Mouse (Mus musculus): ENCODE data around the gene Prss29.

Gene Prss29

DNA sequence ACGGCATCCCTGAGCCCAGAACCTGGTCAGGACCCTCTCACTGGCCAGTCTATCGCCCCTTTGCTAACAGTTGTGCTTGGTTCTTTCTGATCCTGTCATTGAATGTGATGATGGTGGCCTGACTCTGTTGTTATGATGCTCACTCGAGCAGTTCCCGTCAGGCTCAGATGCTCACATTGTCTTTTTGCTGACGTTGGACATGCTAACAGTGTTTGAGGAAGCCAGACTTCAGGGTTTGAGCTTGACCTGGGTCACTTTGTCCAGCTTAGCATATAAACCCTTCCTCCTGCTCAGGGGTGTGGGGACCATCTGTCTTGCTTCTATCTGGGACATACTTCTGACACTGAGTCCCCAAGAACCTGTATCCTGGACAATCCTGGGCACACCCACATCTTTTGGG lies at the start of gene Prss29:
Prss29 (plus strand) TSS at position 301 of the 400 bp plus-strand sequence.
- no peak for DNase-seq

DNA sequence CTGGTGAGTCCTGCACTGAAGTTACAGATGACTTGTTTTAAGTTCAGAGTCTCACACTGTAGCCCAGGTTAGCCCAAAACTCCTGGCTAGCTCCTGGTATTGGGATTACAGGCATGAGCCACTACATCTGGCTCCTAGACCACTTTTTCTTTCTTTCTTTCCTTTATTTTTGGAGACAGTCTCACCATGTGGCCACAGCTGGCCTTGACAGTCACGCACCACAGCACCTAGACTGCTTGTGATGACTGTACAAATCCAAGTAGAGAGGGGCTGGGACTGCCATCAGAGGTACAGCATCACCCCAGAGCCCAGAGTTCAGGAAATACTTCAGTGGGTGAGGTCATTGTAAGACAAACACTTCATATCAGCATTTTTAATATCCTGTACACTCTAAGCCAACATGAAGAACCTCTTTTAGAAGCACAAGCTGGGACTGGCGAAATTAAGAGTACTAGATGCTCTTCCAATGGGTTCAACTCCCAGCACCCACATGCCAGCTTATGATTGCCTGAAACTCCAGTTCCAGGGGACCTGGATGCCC lies 47.6 kb upstream of the Prss29 start:
- no peak for DNase-seq

DNA sequence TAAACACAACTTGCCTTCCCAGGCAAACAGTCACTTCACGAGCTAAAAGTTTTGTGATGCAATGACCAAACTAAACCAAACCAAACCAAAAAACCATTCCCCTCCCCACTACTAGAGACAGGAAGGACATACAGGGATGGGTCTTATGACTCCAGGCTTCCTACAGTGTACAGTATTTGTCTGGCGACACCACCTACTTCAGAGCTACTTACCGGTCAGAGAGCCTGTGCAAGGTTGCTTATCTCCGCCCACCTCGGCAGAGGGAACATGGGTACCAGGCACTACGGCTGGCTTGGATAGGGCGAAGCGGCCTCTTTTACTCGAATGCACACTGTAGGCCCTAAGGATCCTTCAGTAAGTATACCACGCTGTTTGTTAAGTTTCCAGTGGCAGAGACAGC lies 46.1 kb upstream of the Prss29 start:
- no peak for DNase-seq

DNA sequence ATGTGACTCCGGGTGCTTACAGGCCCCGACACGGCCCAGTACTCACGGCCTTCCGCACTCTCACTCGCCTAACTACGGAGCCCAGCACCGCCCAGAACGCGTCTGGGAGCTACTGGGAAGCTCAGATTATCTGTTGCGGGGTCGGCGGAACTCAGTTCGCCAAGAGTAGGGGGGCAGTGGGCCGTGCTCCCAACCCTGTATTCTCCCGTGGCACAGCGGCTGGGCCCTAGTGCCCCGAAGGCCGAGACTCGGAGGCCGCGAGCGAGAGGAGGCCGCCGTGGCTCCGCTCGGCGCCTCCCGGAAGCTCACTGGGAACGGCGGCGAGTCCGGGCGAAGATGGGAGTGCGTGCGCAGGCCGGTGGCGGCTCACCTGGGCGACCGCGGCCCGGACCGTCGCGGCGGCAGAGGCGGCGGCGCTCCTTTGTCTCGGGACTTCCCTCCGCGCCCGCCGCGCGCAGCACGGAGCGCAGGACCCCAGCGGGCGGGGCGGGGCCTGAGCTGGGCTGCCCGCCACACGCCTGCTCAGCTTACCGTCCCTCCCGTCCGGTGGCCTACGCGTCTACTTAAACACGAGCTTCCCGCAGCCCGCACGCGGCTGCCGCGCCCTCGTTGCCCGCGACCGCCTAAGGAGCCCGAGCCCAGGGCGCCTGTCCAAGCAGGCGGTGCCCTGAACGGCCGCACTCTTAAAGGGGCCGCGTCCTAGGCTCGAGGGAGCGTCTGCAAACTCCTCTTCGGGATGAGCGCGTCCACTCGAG lies 45.3 kb upstream of the Prss29 start:
- DNase-seq, result peak; percentile 90

DNA sequence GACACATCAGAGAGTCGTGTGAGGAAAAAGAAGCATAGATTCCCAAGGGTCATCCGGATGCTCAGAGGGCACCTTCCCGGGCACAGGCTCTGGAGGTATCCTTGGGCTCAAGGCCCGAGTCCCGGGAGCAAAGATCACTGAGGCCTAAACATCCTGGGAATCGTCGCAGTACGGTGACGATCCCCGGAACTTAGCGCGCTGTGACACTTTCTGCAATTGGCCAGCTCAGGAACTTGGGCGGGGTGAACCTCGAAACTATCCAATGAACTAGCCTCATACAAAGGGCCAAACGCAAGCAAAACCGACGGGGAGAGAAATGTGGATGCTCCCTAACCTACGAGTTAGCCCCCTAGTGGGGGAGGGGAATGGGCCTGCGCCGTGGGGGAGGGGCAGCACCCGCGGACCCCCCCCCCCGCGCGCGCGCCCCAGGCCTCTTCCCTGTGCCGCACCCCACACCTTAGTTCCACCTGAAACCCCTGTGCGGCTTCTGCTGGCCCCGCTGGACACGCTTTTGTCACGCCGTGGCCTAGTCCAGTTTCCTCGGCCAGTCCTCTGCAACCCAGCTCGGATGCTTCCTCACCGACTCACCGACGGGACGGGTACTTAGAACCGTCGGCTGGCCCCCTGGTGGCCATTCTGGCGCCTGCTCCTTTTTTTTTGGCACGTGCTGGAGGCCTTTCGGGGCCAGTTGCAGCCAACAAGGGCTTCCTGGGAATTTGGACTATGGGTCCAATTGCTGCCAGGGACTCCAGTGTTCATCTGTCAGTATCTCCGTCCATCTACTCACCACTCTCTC lies 44.5 kb upstream of the Prss29 start:
- peak; percentile 94 for DNase-seq

DNA sequence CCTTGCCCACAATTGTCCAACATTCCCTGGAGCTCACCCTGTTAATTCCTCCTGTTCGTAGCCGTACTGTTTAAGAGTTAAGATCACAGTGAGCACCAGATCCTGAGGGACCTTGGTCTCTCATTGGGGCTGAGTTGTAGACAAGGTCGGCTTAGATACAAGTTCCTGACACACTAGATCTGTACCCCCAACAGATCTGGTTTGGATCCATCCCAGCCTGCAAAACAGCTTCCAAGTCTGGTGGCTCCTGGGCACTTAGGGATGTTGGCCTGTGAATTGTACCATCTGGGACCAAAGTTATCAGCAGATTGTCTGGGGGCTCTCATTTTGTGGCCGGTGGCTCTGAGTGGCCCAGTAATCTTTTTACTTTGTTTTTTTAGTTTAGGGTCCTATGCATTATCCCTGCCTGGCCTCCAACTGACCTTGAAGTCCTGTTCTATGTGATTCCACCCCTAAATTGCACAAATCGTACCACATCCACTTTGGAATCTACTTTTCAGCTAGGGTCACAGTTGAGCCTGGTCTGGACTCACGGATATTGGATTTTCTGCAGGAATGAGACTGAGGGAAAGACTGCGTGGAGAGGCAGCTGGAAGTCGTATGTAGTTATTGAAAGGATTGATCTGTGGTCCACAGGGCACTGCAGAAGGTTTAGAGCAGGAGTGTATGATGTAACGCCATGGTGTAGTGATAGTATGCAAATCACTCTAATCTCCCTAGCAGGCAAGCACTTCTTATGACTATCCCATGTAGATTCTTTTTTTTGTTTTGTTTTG lies 43.7 kb upstream of the Prss29 start, which contains the start of gene Ube2i:
Ube2i (minus strand) TSS at position 52 of the 776 bp plus-strand sequence.
- DNase-seq, result no peak

DNA sequence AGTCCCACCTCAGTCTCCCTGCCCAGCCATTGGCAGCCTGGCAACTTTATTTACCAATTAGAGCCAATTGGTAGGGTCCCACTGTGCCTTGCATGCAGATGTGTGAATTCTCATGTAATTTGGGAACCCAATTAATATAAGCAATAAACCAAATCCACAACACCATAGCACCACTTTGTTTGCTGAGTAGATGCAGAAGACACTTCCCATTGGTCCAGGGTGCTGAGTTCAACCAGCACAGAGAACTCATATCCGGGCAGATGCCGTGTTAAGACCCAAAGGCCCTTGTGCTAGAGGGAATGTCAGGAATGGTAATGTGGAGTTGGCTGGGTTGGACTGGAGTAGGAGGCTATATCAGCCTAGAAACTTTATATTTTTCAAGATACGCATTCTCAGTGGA lies 42.6 kb upstream of the Prss29 start:
- no peak for DNase-seq

DNA sequence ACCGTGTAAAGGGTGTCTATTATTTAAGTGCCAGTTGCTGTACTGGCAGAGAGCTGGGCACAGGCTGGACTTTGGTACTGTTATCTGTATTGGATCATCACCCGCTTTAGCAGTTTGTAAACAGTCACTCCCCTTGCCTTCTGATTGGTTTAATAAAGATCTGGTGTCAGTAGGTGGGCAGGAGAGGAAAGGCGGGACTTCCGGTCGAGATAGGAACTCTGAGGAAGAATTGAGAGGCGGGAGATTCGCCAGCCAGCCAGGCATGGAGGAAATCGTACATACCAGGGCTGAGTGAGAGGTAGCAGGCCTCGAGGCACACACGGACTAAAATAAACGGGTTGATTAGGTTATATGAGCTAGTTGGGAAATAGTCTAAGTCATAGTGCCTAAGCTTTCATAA lies 36.3 kb upstream of the Prss29 start:
- DNase-seq, result no peak

DNA sequence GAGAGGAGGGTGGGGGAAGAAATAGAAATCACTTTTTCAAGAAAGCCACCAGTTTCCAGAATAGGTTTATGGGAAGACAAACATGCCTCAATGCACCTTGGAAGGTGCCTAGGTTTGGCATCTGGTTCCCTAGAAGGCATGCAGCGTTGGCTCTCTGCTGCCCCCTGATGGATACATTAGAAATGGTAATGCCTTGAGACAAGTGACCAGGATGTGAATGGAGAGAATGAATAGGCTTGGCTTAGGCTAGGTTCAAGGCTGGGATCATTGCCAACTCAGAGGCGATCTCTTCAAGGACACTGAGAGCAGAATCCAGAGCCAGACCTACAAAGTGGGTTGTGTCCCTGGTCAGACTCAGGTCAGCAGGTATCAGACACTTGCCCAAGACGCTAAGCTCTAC lies 33.4 kb upstream of the Prss29 start:
- peak; percentile 80 for DNase-seq

DNA sequence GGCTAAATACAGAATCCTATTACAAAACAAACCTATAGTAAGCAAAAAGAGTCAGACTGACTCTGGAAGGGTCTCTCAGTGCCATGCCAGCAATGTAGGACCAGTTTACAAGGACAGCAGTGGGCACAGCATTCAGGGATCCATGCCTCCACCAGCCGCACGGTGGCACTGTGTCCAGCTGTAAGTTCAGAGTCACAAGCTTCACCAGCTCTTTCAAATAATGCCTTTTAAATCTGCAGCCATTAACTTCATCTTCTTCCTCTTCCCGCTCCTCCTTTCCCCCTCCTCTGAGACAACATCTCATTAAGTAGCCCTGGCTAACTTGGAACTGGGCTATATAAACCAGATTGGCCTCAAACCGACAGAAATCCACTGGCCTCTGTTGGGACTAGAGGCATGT lies 29.6 kb upstream of the Prss29 start:
- DNase-seq, result no peak

DNA sequence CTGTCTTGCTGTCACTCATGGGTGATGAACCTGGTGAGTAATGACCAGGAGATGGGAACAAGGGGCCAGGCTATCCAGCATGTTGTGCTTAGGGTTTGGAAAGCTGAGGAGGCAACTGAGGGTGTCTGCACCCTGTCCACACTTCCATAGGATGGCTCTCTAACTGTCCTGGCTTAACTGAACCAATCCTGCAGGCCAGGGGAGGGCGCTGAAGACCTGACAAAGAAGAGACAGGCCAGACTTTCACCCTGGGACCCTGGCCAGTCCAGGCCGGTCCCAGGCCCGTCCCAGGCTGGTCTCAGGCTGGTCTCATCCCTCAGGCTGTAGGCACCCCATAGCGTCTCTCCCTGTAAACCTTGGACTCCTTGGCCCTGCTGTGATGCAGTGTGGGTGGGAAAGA lies 28.0 kb upstream of the Prss29 start:
- DNase-seq, result no peak

DNA sequence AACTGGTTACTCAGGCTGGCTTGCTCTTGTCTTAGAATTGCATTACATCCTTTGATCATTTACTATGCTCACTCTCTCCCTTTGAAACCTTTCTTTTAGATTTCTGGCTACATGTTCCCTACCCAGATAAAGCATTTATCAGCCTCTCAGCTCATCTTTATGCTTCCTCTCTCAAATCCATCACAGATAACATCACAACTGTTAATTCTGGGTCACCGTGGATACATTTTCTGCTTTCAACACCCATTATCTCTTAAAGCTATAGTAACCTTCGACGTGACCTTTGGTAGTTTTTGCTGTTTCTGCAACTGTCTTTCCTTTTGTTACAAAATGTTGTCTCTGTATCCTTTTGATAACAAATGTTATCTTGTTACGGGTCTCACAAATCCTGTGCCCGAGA lies 25.0 kb upstream of the Prss29 start:
- DNase-seq, result no peak

DNA sequence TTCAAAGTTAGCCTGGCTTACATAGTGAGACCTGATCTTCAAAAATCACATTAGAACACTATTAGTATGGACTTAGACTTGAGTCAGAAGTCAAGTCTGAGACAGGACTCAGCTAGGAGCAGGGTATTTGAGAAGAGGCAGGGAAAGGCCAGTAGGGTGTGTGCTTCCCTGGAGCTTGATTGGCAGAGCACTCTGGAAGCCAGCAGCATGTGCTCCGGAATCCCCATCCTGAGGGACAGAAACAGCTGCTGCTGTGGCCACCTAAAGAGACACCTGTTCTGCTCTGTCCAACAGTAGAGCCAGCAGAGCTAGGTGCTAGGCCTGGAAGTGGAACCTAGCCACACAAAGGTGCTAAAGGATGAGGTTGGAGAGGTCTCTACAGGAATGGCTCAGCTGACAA lies 24.3 kb upstream of the Prss29 start:
- DNase-seq, result no peak

DNA sequence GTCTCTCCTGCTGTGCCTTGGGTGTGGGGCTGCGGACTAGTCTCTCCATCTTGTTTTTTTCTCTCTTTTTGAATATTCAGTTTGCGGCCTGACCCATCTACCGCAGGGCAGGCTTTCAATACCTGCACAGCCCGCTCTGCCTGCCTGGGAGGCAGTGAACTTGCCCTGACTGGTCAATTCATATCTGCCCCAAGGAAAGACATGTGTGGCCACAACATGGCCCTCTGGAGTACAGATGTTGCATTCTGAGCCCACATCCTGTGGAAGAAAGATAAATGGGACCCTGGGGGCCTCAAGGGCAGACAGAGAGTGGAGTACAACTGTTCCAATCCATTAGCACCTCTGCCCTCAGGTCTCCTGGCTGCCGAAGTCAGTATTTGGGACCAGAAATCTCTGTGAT lies 20.4 kb upstream of the Prss29 start, which contains the start of gene Prss34:
Prss34 (plus strand) TSS at position 301 of the 400 bp plus-strand sequence.
- DNase-seq, result no peak

DNA sequence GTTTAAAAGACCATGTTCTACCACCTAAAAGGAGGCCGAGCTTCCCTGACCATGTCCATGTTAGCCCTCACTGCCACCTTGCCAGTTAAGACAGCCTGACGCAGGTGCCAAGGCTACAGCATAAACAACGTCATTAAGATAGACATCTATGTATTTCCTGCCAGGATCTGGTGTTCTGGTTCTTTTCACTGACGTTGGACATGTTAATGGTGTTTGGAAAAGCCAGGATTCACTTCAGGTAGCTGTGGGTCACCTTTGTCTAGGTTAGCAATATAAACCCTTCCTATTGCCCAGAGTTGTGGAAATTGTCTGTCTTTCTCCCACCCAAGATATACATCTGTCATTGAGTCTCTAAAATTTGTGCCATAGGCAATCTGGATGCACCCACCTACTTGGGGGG lies 10.1 kb upstream of the Prss29 start, which contains the start of gene Prss28:
Prss28 (plus strand) TSS at position 301 of the 400 bp plus-strand sequence.
- DNase-seq, result no peak

DNA sequence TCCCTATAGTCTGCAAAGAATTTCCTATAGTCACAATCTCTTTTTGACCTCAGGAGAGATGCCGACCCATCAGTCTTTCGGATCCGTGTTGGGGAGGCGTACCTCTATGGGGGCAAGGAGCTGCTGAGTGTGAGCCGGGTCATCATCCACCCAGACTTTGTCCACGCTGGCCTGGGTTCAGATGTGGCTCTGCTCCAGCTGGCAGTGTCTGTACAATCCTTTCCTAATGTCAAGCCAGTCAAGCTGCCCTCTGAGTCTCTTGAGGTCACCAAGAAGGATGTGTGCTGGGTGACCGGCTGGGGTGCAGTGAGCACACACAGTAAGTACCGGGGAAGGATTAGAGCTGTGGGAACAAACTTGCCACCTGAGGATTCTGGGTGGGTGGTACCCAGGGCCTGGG lies 2.4 kb downstream of the Prss29 start:
- DNase-seq, result no peak

DNA sequence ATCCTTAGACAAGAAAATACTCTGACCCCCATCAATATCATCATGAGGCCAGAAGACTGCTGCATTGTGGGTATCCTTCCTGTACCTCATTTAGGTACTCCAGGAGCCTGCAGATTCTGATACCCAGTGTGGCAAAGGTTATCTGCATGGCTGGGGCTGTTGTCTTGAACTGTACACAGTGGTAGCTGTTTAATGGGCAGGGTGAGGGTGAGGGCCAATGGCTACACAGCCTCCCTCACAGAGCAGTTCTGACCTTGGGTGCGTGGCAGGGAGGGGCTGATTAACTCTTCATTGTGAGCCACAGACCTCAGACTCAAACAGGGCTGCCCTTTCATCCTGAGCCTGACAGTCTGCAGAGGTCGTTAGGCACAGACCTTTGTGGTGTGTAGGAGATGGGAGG lies 4.5 kb downstream of the Prss29 start:
- no peak for DNase-seq

DNA sequence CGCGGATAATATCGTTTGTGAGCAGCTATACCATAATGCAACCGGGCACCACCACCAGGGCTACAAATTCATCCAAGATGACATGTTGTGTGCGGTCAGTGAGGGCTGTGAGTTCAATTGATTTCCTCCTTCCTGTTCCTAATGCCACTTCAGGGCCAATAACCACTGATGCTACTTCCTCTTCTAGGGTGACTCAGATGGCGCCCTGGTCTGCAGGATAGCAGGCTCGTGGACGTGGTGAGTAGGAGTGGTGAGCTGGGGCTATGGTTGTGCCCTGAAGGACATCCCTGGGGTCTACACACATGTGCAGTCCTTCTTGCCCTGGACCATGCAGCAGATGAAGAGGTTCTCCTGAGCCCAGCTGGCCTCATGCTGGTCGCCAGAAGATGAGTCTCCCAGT lies 13.9 kb downstream of the Prss29 start:
- DNase-seq, result no peak

DNA sequence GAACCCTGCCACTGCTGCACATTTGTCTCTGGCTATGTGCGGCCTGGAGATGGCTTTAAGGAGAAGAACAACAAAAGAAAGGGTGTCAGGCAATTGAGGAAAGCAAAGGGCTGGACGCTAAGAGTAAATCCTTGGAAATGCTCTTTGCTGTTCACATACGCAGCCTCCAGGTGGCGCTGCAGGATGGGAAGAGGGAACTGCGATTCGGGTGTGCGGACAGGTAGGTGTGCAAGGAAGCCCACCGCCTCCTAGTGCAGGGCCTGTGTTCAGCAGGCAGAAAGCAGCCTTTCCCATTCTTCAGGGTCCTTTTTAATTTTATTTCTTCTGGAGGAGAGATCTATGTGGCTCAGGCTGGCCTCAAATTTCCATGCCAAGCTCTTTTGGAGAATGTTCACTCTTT lies 15.5 kb downstream of the Prss29 start:
- peak; percentile 10 for DNase-seq

DNA sequence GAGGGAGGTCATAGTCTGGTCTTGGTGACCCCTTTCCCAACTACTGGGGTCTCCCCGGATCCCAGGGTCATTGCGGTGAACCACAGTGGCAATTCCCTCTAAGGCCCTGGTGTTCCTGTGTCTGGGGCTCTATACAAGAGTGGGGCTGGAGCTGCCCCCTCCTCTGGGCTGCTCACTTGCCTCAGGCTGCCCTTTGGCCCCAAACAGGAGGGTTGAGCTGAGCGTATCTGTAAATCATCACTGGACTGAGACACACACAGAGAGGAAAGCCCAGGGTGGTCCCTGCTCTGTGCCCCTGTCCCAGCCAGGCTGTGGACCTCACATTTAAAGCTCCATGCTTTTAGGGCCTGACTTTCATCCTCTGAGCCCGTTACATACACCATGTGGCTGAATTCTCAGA lies 19.8 kb downstream of the Prss29 start:
- no peak for DNase-seq

DNA sequence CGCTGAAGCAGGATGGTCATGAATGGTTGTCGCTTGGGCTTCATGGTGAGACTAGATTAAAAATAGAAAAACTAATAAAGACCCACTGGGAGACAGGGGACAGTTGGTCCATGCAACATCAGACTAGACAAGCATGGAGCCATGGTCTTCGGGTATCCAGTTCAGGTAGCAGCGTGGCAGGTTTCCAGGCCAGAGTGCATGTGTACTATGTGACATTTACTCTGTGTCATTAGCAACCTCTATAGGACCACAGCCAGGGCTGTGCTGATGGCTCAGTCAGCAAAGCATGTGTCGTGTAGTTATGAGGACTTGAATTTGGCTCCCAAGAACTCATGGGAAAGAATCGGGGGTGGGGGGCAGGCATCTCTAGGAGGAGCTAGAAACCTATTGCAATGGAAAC lies 21.5 kb downstream of the Prss29 start:
- DNase-seq, result no peak

DNA sequence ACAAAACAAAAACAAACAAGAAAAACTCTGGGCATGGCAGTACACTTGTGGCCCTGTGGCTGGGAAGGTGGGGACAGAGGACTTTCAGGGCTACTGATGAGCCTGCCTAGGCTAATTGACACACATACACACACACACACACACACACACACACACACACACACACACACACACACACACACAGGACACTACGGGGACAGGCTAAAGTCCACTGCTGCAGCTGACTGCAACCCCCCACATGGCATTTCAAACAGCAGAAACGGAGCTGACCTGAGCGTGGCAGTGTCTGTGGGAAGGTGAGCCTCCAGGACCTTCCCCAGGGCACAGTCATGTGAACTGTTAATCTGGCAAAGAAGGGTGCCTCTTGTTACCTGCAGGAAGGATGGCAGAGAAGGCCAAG lies 23.0 kb downstream of the Prss29 start:
- no peak for DNase-seq

DNA sequence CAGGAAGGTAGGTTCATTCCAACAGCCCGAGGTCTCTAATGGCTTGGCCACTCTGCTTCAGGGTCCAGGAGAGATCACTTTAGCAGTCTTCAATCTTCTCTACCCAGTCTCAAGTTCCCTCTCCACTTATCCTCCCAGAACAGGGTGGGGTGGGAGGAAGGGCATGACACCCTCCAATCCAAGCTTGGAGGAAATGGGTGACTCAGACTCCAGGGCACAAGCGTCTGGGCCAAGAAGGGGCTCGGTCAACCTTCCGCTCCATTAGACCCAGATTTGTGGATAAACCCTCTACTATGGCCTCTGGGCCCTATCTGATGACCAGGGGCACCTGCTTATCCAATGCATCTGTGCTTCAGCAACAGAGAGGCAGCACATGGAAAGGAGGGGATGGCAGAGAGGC lies 27.0 kb downstream of the Prss29 start, which contains the start of gene Tpsab1:
Tpsab1 (minus strand) TSS at position 101 of the 400 bp plus-strand sequence.
- no peak for DNase-seq
